Mouse (Mus musculus): ENCODE results near the gene Lypd4.

DNA sequence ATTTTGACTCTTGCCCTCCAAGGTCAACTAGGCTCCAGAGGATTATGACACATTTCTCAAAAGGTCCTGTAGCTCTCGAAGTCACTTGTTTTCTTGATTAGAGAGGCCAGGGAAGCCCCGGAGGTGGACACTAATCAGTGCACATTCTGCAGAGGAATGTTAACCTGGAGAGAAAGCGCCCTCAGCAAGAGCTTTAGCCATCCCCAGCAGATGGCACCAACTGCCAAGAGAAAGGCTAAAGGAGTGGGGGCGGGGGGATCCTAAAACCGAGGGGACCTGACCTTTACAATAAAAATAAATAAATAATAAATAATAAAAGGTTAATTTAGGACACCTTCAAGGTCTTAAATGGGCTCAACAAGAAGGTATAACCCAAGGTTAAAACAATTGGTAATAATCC lies 25.6 kb downstream of the Lypd4 start:
- TF ChIP-seq CTCF (IDR thresholded peaks at IDR 0.05; ENCODE audit: extremely low read depth, insufficient read depth, insufficient read length, insufficient replicate concordance) (no peak), POLR2A (IDR thresholded peaks at IDR 0.05; ENCODE audit: low read depth, low read length) (no peak)
